Mouse (Mus musculus): ENCODE results near the gene Arap2. TPM values are rescaled to one million over a fixed set of nuclear protein-coding genes. Genes with fewer than 3 reads are reported as not detected.

Arap2 gene
- 19.3 TPM for polyA plus RNA-seq (2017; shearing (Covaris generic))

GRCm38 (mm10) chr5:62765784-62766701 lies at the start of gene Arap2:
Gene Arap2 (minus strand): TSS chr5:62766159.

DNA sequence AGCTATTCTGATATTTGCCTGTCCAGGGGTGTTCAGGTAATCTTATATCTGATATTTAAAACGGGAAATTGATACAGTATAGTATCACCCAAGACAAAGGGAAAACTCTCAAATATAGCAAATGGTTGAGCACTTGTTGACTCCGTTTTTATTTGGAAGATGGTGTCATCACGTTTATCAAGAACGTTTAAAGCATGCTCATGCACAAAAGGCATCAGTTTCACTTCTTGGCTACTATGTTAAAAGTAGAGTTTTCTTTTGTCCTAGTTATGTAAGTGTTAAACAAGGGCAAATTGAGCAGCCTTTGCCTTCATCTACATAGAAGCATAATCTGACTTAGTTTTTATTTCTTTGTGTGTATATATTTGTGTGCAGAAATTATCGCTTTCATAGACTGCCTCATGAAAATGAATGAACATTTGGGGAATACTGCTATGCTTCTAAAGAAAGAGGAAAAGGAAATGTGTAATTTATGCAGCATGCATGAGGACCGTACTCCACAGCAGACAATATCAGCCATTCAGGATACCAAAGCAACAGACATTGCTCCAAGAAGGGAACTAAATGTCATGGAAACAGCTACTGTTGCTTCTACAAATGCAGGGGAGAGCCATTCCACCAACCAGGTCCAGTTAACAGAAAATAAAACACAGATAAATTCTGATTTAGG lies 47.6 kb upstream of the Arap2 start, which contains the start of gene Dthd1:
Gene Dthd1, plus strand, starts transcription at position 422 of the 670 bp plus-strand sequence.

Other genes with a start within 250 kb of the Arap2 start
- gene Dthd1, start 47.7 kb upstream of the Arap2 start, polyA plus RNA-seq (2017; shearing (Covaris generic)), result not detected

All from CD4-positive, CD25-positive, alpha-beta regulatory T cell, adult 9 weeks (primary cell).